Mouse (Mus musculus) G1E (cell line): ENCODE measurements around the gene Ofd1.

Source experiments
- CTCF ChIP-seq: IDR thresholded peaks from 2 replicates; pipeline ENCODE4 v1.5.1; 2012; ENCODE audit warnings: low read depth, low read length, inconsistent platforms, mixed read lengths
- TAL1 ChIP-seq: conservative IDR thresholded peaks from 2 replicates; pipeline ENCODE4 v1.6.1; 2012; ENCODE audit warnings: low read depth, low read length, inconsistent platforms, mixed read lengths

- TF ChIP-seq TAL1 (no peak), CTCF (no peak)
Measured at GRCm38 (mm10) chrX:166440616-166441063, at the start of gene Ofd1.
